Mouse (Mus musculus) liver, embryonic 14.5 days (tissue): ENCODE measurements around the gene Gm10073. TPM values are rescaled to one million over a fixed set of nuclear protein-coding genes. Genes with fewer than 3 reads are reported as not detected.
"Not testable (repeated sequence)": the region's sequence is repeated elsewhere in the genome, so short reads cannot be mapped to it uniquely, and the experiment has no call there.

Source experiments
- ATAC-seq: fragments of 200-750 bp; cut with Nextera tagmentation; 2 replicates; pipeline ENCODE4 v1.8.0; 2017; ENCODE audit warnings: moderate number of reproducible peaks, mild to moderate bottlenecking, moderate library complexity; ENCODE audit not compliant: insufficient read depth
- DNase-seq, 3 experiments: peaks; one replicate each; pipeline ENCODE4 v3.0.0-alpha.2; 2012 to 2013; ENCODE audit warnings: low read depth in 3 of 3, low spot score in 3 of 3
- H3K27ac ChIP-seq: fragments of 300-500 bp; sonication (generic); 2 replicates; pipeline ENCODE4 v1.5.1; 2014; ENCODE audit warnings: moderate library complexity, mild to moderate bottlenecking, control low read depth, inconsistent platforms
- H3K27me3 ChIP-seq: fragments of 300-500 bp; sonication (generic); 2 replicates; pipeline ENCODE4 v1.6.1; 2014; ENCODE audit warnings: mild to moderate bottlenecking, low read length, moderate library complexity; ENCODE audit not compliant: control insufficient read depth, insufficient read depth
- H3K36me3 ChIP-seq: fragments of 300-500 bp; sonication (generic); replicated peaks from 2 replicates; pipeline ENCODE4 v1.6.1; 2014; ENCODE audit warnings: low read depth; ENCODE audit not compliant: control insufficient read depth, insufficient read depth
- H3K4me1 ChIP-seq, 2 experiments: fragments of 200-500 bp in 1 of 2; fragments of 300-500 bp in 1 of 2; sonication (generic) in 1 of 2; replicated peaks; 2 replicates each; pipeline ENCODE4 v1.6.1; 2012 to 2014; ENCODE audit warnings: antibody characterized with exemption in 1 of 2, inconsistent platforms in 1 of 2, low read length in 1 of 2; ENCODE audit not compliant: control insufficient read depth in 2 of 2, insufficient read depth in 2 of 2
- H3K4me2 ChIP-seq: fragments of 300-500 bp; sonication (generic); 2 replicates; pipeline ENCODE4 v1.6.1; 2014; ENCODE audit warnings: low read depth, mild to moderate bottlenecking, control low read depth, moderate library complexity
- H3K4me3 ChIP-seq, 2 experiments: fragments of 200-500 bp in 1 of 2; fragments of 300-500 bp in 1 of 2; sonication (generic) in 1 of 2; 2 replicates each; pipeline ENCODE4 v1.5.1; 2012 to 2014; ENCODE audit warnings: low read depth in 2 of 2, low read length in 2 of 2, mild to moderate bottlenecking in 2 of 2, control low read depth in 1 of 2, inconsistent platforms in 1 of 2, moderate library complexity in 1 of 2; ENCODE audit not compliant: insufficient read depth in 1 of 2
- H3K9ac ChIP-seq: fragments of 300-500 bp; sonication (generic); replicated peaks from 2 replicates; pipeline ENCODE4 v1.6.1; 2014; ENCODE audit warnings: mild to moderate bottlenecking, control low read depth, moderate library complexity
- H3K9me3 ChIP-seq: fragments of 300-500 bp; sonication (generic); 2 replicates; pipeline ENCODE4 v1.6.1; 2016; ENCODE audit warnings: low read length, mixed read lengths; ENCODE audit not compliant: control insufficient read depth
- CTCF ChIP-seq: IDR thresholded peaks from 2 replicates; pipeline ENCODE4 v1.5.1; 2016; ENCODE audit warnings: antibody characterized with exemption, low read depth, control low read depth
- EP300 ChIP-seq: IDR thresholded peaks from 2 replicates; pipeline ENCODE4 v1.6.1; 2016; ENCODE audit warnings: antibody characterized with exemption, low read depth
- WGBS: fragments of 180-500 bp; shearing (Covaris S2); extraction: QIAGEN DNeasy Blood & Tissue Kit; methylation state at CpG from one replicate; pipeline ENCODE4 v1.1.7; 2014; ENCODE audit not compliant: insufficient replicate concordance; 5-methylcytosine and 5-hydroxymethylcytosine counted together
- polyA plus RNA-seq, 2 experiments: library from polyadenylated mRNA; depleted of rRNA in 1 of 2; stranded (reverse) in 1 of 2; unstranded in 1 of 2; fragments of >200 nt; fragmentation: Nextera tagmentation in 1 of 2; extraction: Ambion mirVana in 1 of 2; gene quantifications; 2 replicates each; pipeline versions ENCODE4 v1.2.1 to v1.2.3; 2012 to 2014

The Gm10073 gene
- polyA plus RNA-seq, 2 experiments = 12.3 to 61.5 TPM

GRCm38 (mm10) chr8:106576849-106577555 lies 3.7 kb upstream of the Gm10073 start:
- DNase-seq = no peak

GRCm38 (mm10) chr8:106574283-106574682 lies 1.0 kb upstream of the Gm10073 start:
- 22% methylated on average over 4 of the region's 4 CpGs for WGBS
- no peaks in the 10 kb centered on the region for H3K36me3 ChIP-seq
- H3K27me3 ChIP-seq = no peaks in the 10 kb centered on the region
- no peak for TF ChIP-seq CTCF
- TF ChIP-seq EP300 = no peak
- H3K27ac ChIP-seq = no peak overlapping the region
- peaks cover 0 to 9% of the 10 kb centered on the region in 2 experiments; a peak in 2 of 4 replicates for H3K4me1 ChIP-seq
- no peak for ATAC-seq
- no peak overlapping the region for H3K4me2 ChIP-seq
- no peak overlapping the region for H3K9ac ChIP-seq
- no peak for DNase-seq
- no peaks in the 10 kb centered on the region for H3K9me3 ChIP-seq
- no peak overlapping the region for H3K4me3 ChIP-seq

More at GRCm38 (mm10) chr8:106576849-106577555, 3.7 kb upstream of the Gm10073 start:
- ATAC-seq = no peak
- no peak overlapping the region for H3K27ac ChIP-seq
- H3K36me3 ChIP-seq = no peaks in the 10 kb centered on the region
- H3K9ac ChIP-seq = no peak overlapping the region
- H3K4me2 ChIP-seq = no peak overlapping the region
- H3K4me3 ChIP-seq = no peak overlapping the region
- no peaks in the 10 kb centered on the region for H3K9me3 ChIP-seq
- no peaks in the 10 kb centered on the region for H3K27me3 ChIP-seq
- peaks cover 0 to 7% of the 10 kb centered on the region in 2 experiments; a peak in 2 of 4 replicates for H3K4me1 ChIP-seq
- WGBS = 15% methylated on average over 6 of the region's 6 CpGs
- TF ChIP-seq EP300 (no peak), CTCF (no peak)

- not testable (repeated sequence) for H3K4me3 ChIP-seq, ATAC-seq, H3K4me2 ChIP-seq, H3K27me3 ChIP-seq, H3K4me1 ChIP-seq, H3K9me3 ChIP-seq, H3K27ac ChIP-seq, H3K36me3 ChIP-seq, DNase-seq, H3K9ac ChIP-seq
- whole genome bisulfite sequencing = 48% methylated on average over 1 of the region's 1 CpGs
Observed at GRCm38 (mm10) chr8:106572175-106572574, 1.1 kb downstream of the Gm10073 start.

GRCm38 (mm10) chr8:106571551-106572172 lies 1.6 kb downstream of the Gm10073 start:
- WGBS = 47% methylated on average over 5 of the region's 5 CpGs
- TF ChIP-seq EP300 (no peak), CTCF (no peak)
- Histone ChIP-seq H3K4me3 (no peak overlapping the region), H3K4me2 (no peak overlapping the region), H3K27ac (no peak overlapping the region), H3K9me3 (no peaks in the 10 kb centered on the region), H3K36me3 (no peaks in the 10 kb centered on the region), H3K27me3 (no peaks in the 10 kb centered on the region), H3K4me1 (peaks cover 0 to 3% of the 10 kb centered on the region in 2 experiments; a peak in 2 of 4 replicates), H3K9ac (no peak overlapping the region)
- ATAC-seq = no peak
- DNase-seq = no peak

GRCm38 (mm10) chr8:106570386-106570785 lies 2.9 kb downstream of the Gm10073 start:
- Histone ChIP-seq H3K4me2 (no peak overlapping the region), H3K27ac (no peak overlapping the region), H3K4me1 (peaks cover 0 to 3% of the 10 kb centered on the region in 2 experiments; a peak in 2 of 4 replicates), H3K4me3 (no peak overlapping the region), H3K27me3 (no peaks in the 10 kb centered on the region), H3K9ac (no peak overlapping the region), H3K9me3 (no peaks in the 10 kb centered on the region), H3K36me3 (no peaks in the 10 kb centered on the region)
- DNase-seq (no peak), ATAC-seq (no peak)
- TF ChIP-seq CTCF = no peak
- no peak for TF ChIP-seq EP300
- 60% methylated on average over 4 of the region's 4 CpGs for WGBS
